Mouse (Mus musculus) liver, embryonic 12.5 days (tissue): Measurements from ENCODE around the gene Ncdn. TPM values are rescaled to one million over a fixed set of nuclear protein-coding genes. Genes with fewer than 3 reads are reported as not detected.

ENCODE experiments used
- ATAC-seq: fragments of 200-750 bp; cut with Nextera tagmentation; 2 replicates; pipeline ENCODE4 v1.8.0; 2017; ENCODE audit warnings: moderate number of reproducible peaks, mild to moderate bottlenecking, moderate library complexity
- H3K27ac ChIP-seq: fragments of 300-500 bp; sonication (generic); 2 replicates; pipeline ENCODE4 v1.5.1; 2016; ENCODE audit warnings: mild to moderate bottlenecking
- H3K27me3 ChIP-seq: fragments of 300-500 bp; sonication (generic); replicated peaks from 2 replicates; pipeline ENCODE4 v1.6.1; 2016; ENCODE audit warnings: mild to moderate bottlenecking, moderate library complexity
- H3K36me3 ChIP-seq: fragments of 300-500 bp; sonication (generic); 2 replicates; pipeline ENCODE4 v1.6.1; 2016; ENCODE audit warnings: mild to moderate bottlenecking, moderate library complexity
- H3K4me1 ChIP-seq: fragments of 300-500 bp; sonication (generic); 2 replicates; pipeline ENCODE4 v1.6.1; 2016
- H3K4me2 ChIP-seq: fragments of 300-500 bp; sonication (generic); 2 replicates; pipeline ENCODE4 v1.6.1; 2016; ENCODE audit warnings: mild to moderate bottlenecking, moderate library complexity
- H3K4me3 ChIP-seq: fragments of 300-500 bp; sonication (generic); 2 replicates; pipeline ENCODE4 v1.5.1; 2016; ENCODE audit warnings: mild to moderate bottlenecking, moderate library complexity
- H3K9ac ChIP-seq: fragments of 300-500 bp; sonication (generic); 2 replicates; pipeline ENCODE4 v1.6.1; 2016; ENCODE audit warnings: mild to moderate bottlenecking, moderate library complexity
- H3K9me3 ChIP-seq: fragments of 300-500 bp; sonication (generic); replicated peaks from 2 replicates; pipeline ENCODE4 v1.6.1; 2016; ENCODE audit warnings: mild to moderate bottlenecking, moderate library complexity
- WGBS: fragments of 180-500 bp; shearing (Covaris S2); methylation state at CpG from one replicate; pipeline ENCODE4 v1.1.7; 2016; ENCODE audit not compliant: insufficient replicate concordance; 5-methylcytosine and 5-hydroxymethylcytosine counted together
- polyA plus RNA-seq: library from polyadenylated mRNA; unstranded; fragments of >200 nt; fragmentation: Nextera tagmentation; extraction: Ambion mirVana; gene quantifications from 2 replicates; pipeline ENCODE4 v1.2.1, GENCODE M21; 2016

Gene Ncdn
- polyA plus RNA-seq, 1 experiment from 2014 or later, result 15.2 TPM

GRCm38 (mm10) chr4:126736001-126736414, 17.2 kb downstream of the Ncdn start, which contains the start of gene Tfap2e:
Gene Tfap2e (minus strand): TSS chr4:126736240.
- Histone ChIP-seq H3K27me3 (peaks cover 94% of the 10 kb centered on the region), H3K36me3 (no peaks in the 10 kb centered on the region), H3K4me2 (peak within 1 kb of the TSS; percentile 46), H3K9me3 (no peaks in the 10 kb centered on the region), H3K4me1 (peaks cover 12% of the 10 kb centered on the region), H3K9ac (no peak within 1 kb of the TSS), H3K4me3 (peak within 1 kb of the TSS; percentile 28), H3K27ac (no peak within 1 kb of the TSS)
- WGBS, result 4% methylated on average over 32 of the region's 32 CpGs
- no peak for ATAC-seq

- peak overlapping the region; percentile 46 for H3K4me2 ChIP-seq
- no peak for ATAC-seq
- H3K27ac ChIP-seq, result no peak overlapping the region
- H3K4me1 ChIP-seq, result peaks cover 12% of the 10 kb centered on the region
- 6% methylated on average over 59 of the region's 62 CpGs for WGBS
- no peaks in the 10 kb centered on the region for H3K36me3 ChIP-seq
- H3K9me3 ChIP-seq, result no peaks in the 10 kb centered on the region
- H3K27me3 ChIP-seq, result peaks cover 99% of the 10 kb centered on the region
- H3K4me3 ChIP-seq, result peak overlapping the region; percentile 28
- H3K9ac ChIP-seq, result no peak overlapping the region
Observed at GRCm38 (mm10) chr4:126735382-126736000, 17.7 kb downstream of the Ncdn start.

GRCm38 (mm10) chr4:126734700-126735381, 18.4 kb downstream of the Ncdn start:
- Histone ChIP-seq H3K4me2 (peak overlapping the region; percentile 46), H3K27ac (no peak overlapping the region), H3K4me3 (peak overlapping the region; percentile 28), H3K27me3 (peaks cover 100% of the 10 kb centered on the region), H3K4me1 (peaks cover 12% of the 10 kb centered on the region), H3K9me3 (no peaks in the 10 kb centered on the region), H3K36me3 (no peaks in the 10 kb centered on the region), H3K9ac (no peak overlapping the region)
- WGBS, result 3% methylated on average over 51 of the region's 51 CpGs
- no peak for ATAC-seq

GRCm38 (mm10) chr4:126734001-126734603, 19.1 kb downstream of the Ncdn start:
- 5% methylated on average over 16 of the region's 16 CpGs for WGBS
- no peak overlapping the region for H3K27ac ChIP-seq

GRCm38 (mm10) chr4:126732531-126733380, 20.5 kb downstream of the Ncdn start:
- Histone ChIP-seq H3K9ac (no peak overlapping the region), H3K27ac (no peak overlapping the region), H3K4me1 (peaks cover 12% of the 10 kb centered on the region), H3K27me3 (peaks cover 91% of the 10 kb centered on the region), H3K36me3 (no peaks in the 10 kb centered on the region), H3K9me3 (no peaks in the 10 kb centered on the region), H3K4me3 (no peak overlapping the region), H3K4me2 (no peak overlapping the region)
- 7% methylated on average over 26 of the region's 26 CpGs for WGBS
- no peak for ATAC-seq

More at GRCm38 (mm10) chr4:126734001-126734603, 19.1 kb downstream of the Ncdn start:
- Histone ChIP-seq H3K9me3 (no peaks in the 10 kb centered on the region), H3K4me2 (no peak overlapping the region), H3K27me3 (peaks cover 100% of the 10 kb centered on the region), H3K4me3 (no peak overlapping the region), H3K36me3 (no peaks in the 10 kb centered on the region), H3K4me1 (peaks cover 12% of the 10 kb centered on the region), H3K9ac (no peak overlapping the region)
- no peak for ATAC-seq

GRCm38 (mm10) chr4:126732111-126732510, 21.1 kb downstream of the Ncdn start:
- no peak for ATAC-seq
- Histone ChIP-seq H3K9ac (no peak overlapping the region), H3K27ac (no peak overlapping the region), H3K4me3 (no peak overlapping the region), H3K27me3 (peaks cover 84% of the 10 kb centered on the region), H3K4me2 (no peak overlapping the region), H3K9me3 (no peaks in the 10 kb centered on the region), H3K36me3 (no peaks in the 10 kb centered on the region), H3K4me1 (peaks cover 12% of the 10 kb centered on the region)
- WGBS, result 5% methylated on average over 18 of the region's 18 CpGs

GRCm38 (mm10) chr4:126707439-126707826, 45.8 kb downstream of the Ncdn start:
- Histone ChIP-seq H3K27me3 (no peaks in the 10 kb centered on the region), H3K9ac (no peak overlapping the region), H3K27ac (no peak overlapping the region), H3K4me3 (no peak overlapping the region), H3K4me2 (no peak overlapping the region), H3K36me3 (peaks cover 89% of the 10 kb centered on the region), H3K4me1 (no peaks in the 10 kb centered on the region), H3K9me3 (no peaks in the 10 kb centered on the region)
- ATAC-seq, result no peak
- 75% methylated on average over 5 of the region's 5 CpGs for WGBS

GRCm38 (mm10) chr4:126706630-126707438, 46.4 kb downstream of the Ncdn start:
- Histone ChIP-seq H3K36me3 (peaks cover 89% of the 10 kb centered on the region), H3K9me3 (no peaks in the 10 kb centered on the region), H3K4me1 (no peaks in the 10 kb centered on the region), H3K4me2 (no peak overlapping the region), H3K27me3 (no peaks in the 10 kb centered on the region), H3K9ac (no peak overlapping the region), H3K4me3 (no peak overlapping the region), H3K27ac (no peak overlapping the region)
- no peak for ATAC-seq
- 79% methylated on average over 12 of the region's 12 CpGs for WGBS

- H3K36me3 ChIP-seq, result peaks cover 79% of the 10 kb centered on the region
- H3K4me3 ChIP-seq, result no peak overlapping the region
- H3K4me2 ChIP-seq, result no peak overlapping the region
- no peak overlapping the region for H3K9ac ChIP-seq
- no peak for ATAC-seq
- no peaks in the 10 kb centered on the region for H3K27me3 ChIP-seq
- H3K4me1 ChIP-seq, result no peaks in the 10 kb centered on the region
- H3K27ac ChIP-seq, result no peak overlapping the region
- no peaks in the 10 kb centered on the region for H3K9me3 ChIP-seq
- WGBS, result 83% methylated on average over 4 of the region's 4 CpGs
Observed at GRCm38 (mm10) chr4:126696908-126697307, 56.3 kb downstream of the Ncdn start.
